Mouse (Mus musculus): ENCODE measurements around the gene Nr1h3. TPM values are rescaled to one million over a fixed set of nuclear protein-coding genes. Genes with fewer than 3 reads are reported as not detected.
A peak's percentile ranks its signal among the peaks of the same experiment; 100 is the strongest.

Nr1h3 gene
- total and polyA plus RNA-seq, 2 experiments from 2014 or later: 0.70 to 0.82 TPM

DNA sequence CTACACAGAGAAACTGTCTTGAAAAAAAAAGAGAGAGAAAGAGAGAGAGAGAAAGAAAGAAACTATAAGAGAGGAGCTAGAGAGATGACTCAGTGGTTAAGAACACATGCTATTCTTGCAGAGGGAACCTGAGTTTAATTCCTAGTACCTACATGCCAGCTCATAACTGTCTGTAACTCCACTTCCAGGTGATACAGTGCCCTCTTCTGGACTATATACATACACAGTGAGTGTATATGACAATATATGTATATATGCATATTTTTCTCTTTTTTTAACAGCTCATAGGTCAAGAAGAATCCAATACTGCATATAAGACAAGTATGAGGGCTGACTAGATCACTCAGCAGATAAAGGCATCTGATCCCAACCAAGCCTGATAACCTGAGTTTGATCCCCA, 10.7 kb upstream of the Nr1h3 start:
- no peak for DNase-seq (ENCODE audit: low spot score)
- Histone ChIP-seq H3K27me3 (ENCODE audit: insufficient read depth, low read length) (no peaks in the 10 kb centered on the region), H3K4me2 (ENCODE audit: low read depth, low read length, poor library complexity, severe bottlenecking) (no peak overlapping the region), H3K9me3 (ENCODE audit: low read length) (no peaks in the 10 kb centered on the region), H3K9ac (replicated peaks; ENCODE audit: low read length, poor library complexity, severe bottlenecking) (no peak overlapping the region), H3K4me1 (ENCODE audit: insufficient read depth, low read length) (no peaks in the 10 kb centered on the region), H3K36me3 (ENCODE audit: insufficient read depth, low read length) (peaks cover 50% of the 10 kb centered on the region), H3K4me3 (ENCODE audit: low read depth, low read length) (no peak overlapping the region), H3K27ac (ENCODE audit: low read depth, low read length) (no peak overlapping the region)
- TF ChIP-seq CTCF (IDR thresholded peaks at IDR 0.05): peak; percentile 32
- no peak for ATAC-seq (ENCODE audit: low FRiP score)

GRCm38 (mm10) chr2:91206254-91206775, 3.7 kb upstream of the Nr1h3 start:
- DNase-seq (ENCODE audit: low spot score) (no peak), ATAC-seq (ENCODE audit: low FRiP score) (no peak)
- no peaks in the 10 kb centered on the region for H3K9me3 ChIP-seq (ENCODE audit: low read length)
- H3K4me2 ChIP-seq (ENCODE audit: low read depth, low read length, poor library complexity, severe bottlenecking): no peak overlapping the region
- no peak overlapping the region for H3K27ac ChIP-seq (ENCODE audit: low read depth, low read length)
- no peak for TF ChIP-seq CTCF (IDR thresholded peaks at IDR 0.05)
- peaks cover 45% of the 10 kb centered on the region for H3K36me3 ChIP-seq (ENCODE audit: insufficient read depth, low read length)
- WGBS: 98% methylated on average over 9 of the region's 9 CpGs
- peaks cover 12% of the 10 kb centered on the region; the same call in 1 of the 2 replicates for H3K4me1 ChIP-seq (ENCODE audit: insufficient read depth, low read length)
- H3K9ac ChIP-seq (replicated peaks; ENCODE audit: low read length, poor library complexity, severe bottlenecking): no peak overlapping the region
- no peaks in the 10 kb centered on the region for H3K27me3 ChIP-seq (ENCODE audit: insufficient read depth, low read length)
- no peak overlapping the region for H3K4me3 ChIP-seq (ENCODE audit: low read depth, low read length)

GRCm38 (mm10) chr2:91202972-91203656, 480 bp upstream of the Nr1h3 start:
- 14% methylated on average over 20 of the region's 20 CpGs for WGBS
- H3K4me1 ChIP-seq (ENCODE audit: insufficient read depth, low read length): peaks cover 12% of the 10 kb centered on the region; the same call in 1 of the 2 replicates
- ATAC-seq (ENCODE audit: low FRiP score) (no peak; the same call in 1 of the 2 replicates), DNase-seq (ENCODE audit: low spot score) (no peak)
- peak overlapping the region; percentile 76 for H3K9ac ChIP-seq (replicated peaks; ENCODE audit: low read length, poor library complexity, severe bottlenecking)
- peak overlapping the region; percentile 68 for H3K4me2 ChIP-seq (ENCODE audit: low read depth, low read length, poor library complexity, severe bottlenecking)
- TF ChIP-seq CTCF (IDR thresholded peaks at IDR 0.05): no peak
- no peaks in the 10 kb centered on the region for H3K27me3 ChIP-seq (ENCODE audit: insufficient read depth, low read length)
- H3K9me3 ChIP-seq (ENCODE audit: low read length): no peaks in the 10 kb centered on the region
- H3K36me3 ChIP-seq (ENCODE audit: insufficient read depth, low read length): peaks cover 18% of the 10 kb centered on the region
- H3K27ac ChIP-seq (ENCODE audit: low read depth, low read length): peak overlapping the region; percentile 84
- peak overlapping the region; percentile 52 for H3K4me3 ChIP-seq (ENCODE audit: low read depth, low read length)

- Histone ChIP-seq H3K9ac (replicated peaks; ENCODE audit: low read length, poor library complexity, severe bottlenecking) (no peak overlapping the region), H3K36me3 (ENCODE audit: insufficient read depth, low read length) (no peaks in the 10 kb centered on the region), H3K4me2 (ENCODE audit: low read depth, low read length, poor library complexity, severe bottlenecking) (no peak overlapping the region), H3K4me1 (ENCODE audit: insufficient read depth, low read length) (peaks cover 10% of the 10 kb centered on the region; the same call in 1 of the 2 replicates), H3K9me3 (ENCODE audit: low read length) (no peaks in the 10 kb centered on the region), H3K4me3 (ENCODE audit: low read depth, low read length) (no peak overlapping the region), H3K27me3 (ENCODE audit: insufficient read depth, low read length) (no peaks in the 10 kb centered on the region), H3K27ac (ENCODE audit: low read depth, low read length) (no peak overlapping the region)
- WGBS: 85% methylated on average over 3 of the region's 3 CpGs
- DNase-seq (ENCODE audit: low spot score): no peak
- no peak for ATAC-seq (ENCODE audit: low FRiP score)
- no peak for TF ChIP-seq CTCF (IDR thresholded peaks at IDR 0.05)
Measured at GRCm38 (mm10) chr2:91198888-91199287, 3.7 kb downstream of the Nr1h3 start.

DNA sequence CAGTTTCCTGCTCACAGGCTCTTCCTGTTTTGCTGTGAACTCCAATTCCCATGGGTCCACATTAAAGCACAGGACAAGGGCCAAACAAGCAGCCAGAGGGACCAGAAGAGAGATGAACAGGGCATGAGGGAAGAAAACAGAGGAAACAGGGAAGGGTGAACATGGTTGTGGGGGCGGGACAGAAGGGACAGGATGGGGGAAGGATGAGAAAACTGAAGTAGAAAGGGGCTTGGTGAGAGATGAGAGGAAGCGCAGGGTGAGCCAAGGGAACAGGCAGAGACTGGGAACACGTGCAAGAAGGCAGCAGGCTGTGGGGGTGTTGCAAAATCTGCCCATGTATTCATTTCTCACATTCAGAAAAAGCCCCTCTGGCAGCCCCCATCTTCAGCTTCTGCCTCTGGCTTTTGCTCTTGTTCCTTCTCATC, 6.0 kb downstream of the Nr1h3 start:
- DNase-seq (ENCODE audit: low spot score): no peak
- Histone ChIP-seq H3K4me2 (ENCODE audit: low read depth, low read length, poor library complexity, severe bottlenecking) (no peak overlapping the region), H3K36me3 (ENCODE audit: insufficient read depth, low read length) (no peaks in the 10 kb centered on the region), H3K9ac (replicated peaks; ENCODE audit: low read length, poor library complexity, severe bottlenecking) (no peak overlapping the region), H3K4me1 (ENCODE audit: insufficient read depth, low read length) (0 out of 2 replicates have a peak, but pooled peaks cover 3% of the 10 kb centered on the region), H3K27ac (ENCODE audit: low read depth, low read length) (no peak overlapping the region), H3K9me3 (ENCODE audit: low read length) (no peaks in the 10 kb centered on the region), H3K27me3 (ENCODE audit: insufficient read depth, low read length) (no peaks in the 10 kb centered on the region), H3K4me3 (ENCODE audit: low read depth, low read length) (no peak overlapping the region)
- no peak for TF ChIP-seq CTCF (IDR thresholded peaks at IDR 0.05)
- WGBS: 70% methylated on average over 3 of the region's 3 CpGs
- ATAC-seq (ENCODE audit: low FRiP score): no peak

GRCm38 (mm10) chr2:91194624-91195332, 7.9 kb downstream of the Nr1h3 start:
- peak; percentile 80 for TF ChIP-seq CTCF (IDR thresholded peaks at IDR 0.05)
- Histone ChIP-seq H3K27me3 (ENCODE audit: insufficient read depth, low read length) (no peaks in the 10 kb centered on the region), H3K4me2 (ENCODE audit: low read depth, low read length, poor library complexity, severe bottlenecking) (peak overlapping the region; percentile 47), H3K9me3 (ENCODE audit: low read length) (no peaks in the 10 kb centered on the region), H3K4me1 (ENCODE audit: insufficient read depth, low read length) (0 out of 2 replicates have a peak, but pooled peaks cover 3% of the 10 kb centered on the region), H3K9ac (replicated peaks; ENCODE audit: low read length, poor library complexity, severe bottlenecking) (peak overlapping the region; percentile 29), H3K4me3 (ENCODE audit: low read depth, low read length) (peak overlapping the region; percentile 23; the same call in 1 of the 2 replicates), H3K36me3 (ENCODE audit: insufficient read depth, low read length) (no peaks in the 10 kb centered on the region), H3K27ac (ENCODE audit: low read depth, low read length) (no peak overlapping the region)
- WGBS: 2% methylated on average over 27 of the region's 27 CpGs
- ATAC-seq (ENCODE audit: low FRiP score) (peak; percentile 72), DNase-seq (ENCODE audit: low spot score) (peak; percentile 56)

Data from midbrain, postnatal 0 days (tissue).